Mouse (Mus musculus) spleen, postnatal 10 days (tissue): ENCODE results near the gene Pigm.

Source experiments
- DNase-seq, 2 experiments: peaks; one replicate each; pipeline ENCODE4 v3.0.0; 2021 to 2022; ENCODE audit warnings: low spot score in 2 of 2

Pigm gene

GRCm38 (mm10) chr1:172352001-172352400 is 24.3 kb upstream of the Pigm start:
- no peak for DNase-seq

- DNase-seq: no peak
These were observed 23.9 kb upstream of the Pigm start for GRCm38 (mm10) chr1:172352453-172352852.

- no peak for DNase-seq
These were observed 21.0 kb upstream of the Pigm start for GRCm38 (mm10) chr1:172355336-172355735.

GRCm38 (mm10) chr1:172357550-172357949 is 18.8 kb upstream of the Pigm start:
- DNase-seq: peak; percentile 48 to 75

- no peak for DNase-seq
These were observed 18.0 kb upstream of the Pigm start for GRCm38 (mm10) chr1:172358341-172358740.

- peak in 1 of 2 experiments; percentile 66 for DNase-seq
These were observed 11.7 kb upstream of the Pigm start for GRCm38 (mm10) chr1:172364684-172365083.

GRCm38 (mm10) chr1:172368768-172369418 is 7.5 kb upstream of the Pigm start:
- peak; percentile 32 to 80 for DNase-seq

GRCm38 (mm10) chr1:172376758-172377458 is 562 bp downstream of the Pigm start:
- DNase-seq: peak in 1 of 2 experiments; percentile 61

GRCm38 (mm10) chr1:172380066-172380465 is 3.7 kb downstream of the Pigm start:
- no peak for DNase-seq

GRCm38 (mm10) chr1:172382090-172382489 is 5.7 kb downstream of the Pigm start:
- DNase-seq: no peak

GRCm38 (mm10) chr1:172387246-172387645 is 10.9 kb downstream of the Pigm start:
- no peak for DNase-seq

GRCm38 (mm10) chr1:172390769-172391168 is 14.4 kb downstream of the Pigm start:
- peak in 1 of 2 experiments; percentile 28 for DNase-seq

- DNase-seq: no peak
These were observed 15.6 kb downstream of the Pigm start for GRCm38 (mm10) chr1:172391807-172392581.

- no peak for DNase-seq
These were observed 16.4 kb downstream of the Pigm start for GRCm38 (mm10) chr1:172392643-172393170.

- no peak for DNase-seq
These were observed 17.4 kb downstream of the Pigm start for GRCm38 (mm10) chr1:172393739-172394138.

GRCm38 (mm10) chr1:172396996-172397752 is 20.8 kb downstream of the Pigm start:
- no peak for DNase-seq

GRCm38 (mm10) chr1:172406077-172406706 is 29.8 kb downstream of the Pigm start:
- no peak for DNase-seq

GRCm38 (mm10) chr1:172408996-172409395 is 32.6 kb downstream of the Pigm start:
- no peak for DNase-seq

- no peak for DNase-seq
These were observed 33.1 kb downstream of the Pigm start for GRCm38 (mm10) chr1:172409431-172409830.

GRCm38 (mm10) chr1:172410806-172411205 is 34.5 kb downstream of the Pigm start:
- peak; percentile 43 to 78 for DNase-seq

GRCm38 (mm10) chr1:172412204-172412603 is 35.9 kb downstream of the Pigm start:
- peak; percentile 56 to 82 for DNase-seq
